Mouse (Mus musculus) small intestine, adult 2 months (tissue): ENCODE measurements around the gene Strn3. TPM values are rescaled to one million over a fixed set of nuclear protein-coding genes. Genes with fewer than 3 reads are reported as not detected.
A peak's percentile ranks its signal among the peaks of the same experiment; 100 is the strongest.

Experiments used
- H3K27ac ChIP-seq: fragments of 200-500 bp; 2 replicates; pipeline ENCODE4 v1.5.1; 2012; ENCODE audit warnings: low read depth, low read length, control low read depth, inconsistent platforms; ENCODE audit not compliant: insufficient read depth
- H3K27me3 ChIP-seq: fragments of 200-500 bp; 2 replicates; pipeline ENCODE4 v1.6.1; 2012; ENCODE audit warnings: mild to moderate bottlenecking, moderate library complexity, low read length, inconsistent platforms; ENCODE audit not compliant: control insufficient read depth, insufficient read depth
- H3K36me3 ChIP-seq: fragments of 200-500 bp; 2 replicates; pipeline ENCODE4 v1.6.1; 2012; ENCODE audit warnings: mild to moderate bottlenecking, low read length, control low read depth, inconsistent platforms; ENCODE audit not compliant: control insufficient read depth, insufficient read depth
- H3K4me1 ChIP-seq: fragments of 200-500 bp; 2 replicates; pipeline ENCODE4 v1.6.1; 2012; ENCODE audit warnings: low read length, inconsistent platforms, mixed read lengths; ENCODE audit not compliant: control insufficient read depth, insufficient read depth, insufficient read length
- H3K4me3 ChIP-seq: fragments of 200-500 bp; 2 replicates; pipeline ENCODE4 v1.5.1; 2012; ENCODE audit warnings: low read depth, mild to moderate bottlenecking, control low read depth, inconsistent platforms, low read length, moderate library complexity
- CTCF ChIP-seq: fragments of 200-500 bp; IDR thresholded peaks from 2 replicates; pipeline ENCODE4 v1.5.1; 2012; ENCODE audit warnings: low read depth, mild to moderate bottlenecking, control low read depth, inconsistent platforms, low read length, moderate library complexity, mixed read lengths; ENCODE audit not compliant: insufficient replicate concordance, insufficient read length; ENCODE audit errors: extremely low read depth
- POLR2A ChIP-seq: fragments of 200-500 bp; IDR thresholded peaks from 2 replicates; pipeline ENCODE4 v1.6.1; 2012; ENCODE audit warnings: low read depth, mild to moderate bottlenecking, control low read depth, inconsistent platforms, low read length, moderate library complexity
- WGBS: fragments of 180-500 bp; shearing (Covaris S2); methylation state at CpG from one replicate; pipeline ENCODE4 v1.1.7; 2018; 5-methylcytosine and 5-hydroxymethylcytosine counted together
- polyA plus RNA-seq: library from polyadenylated mRNA; depleted of rRNA; stranded (reverse); fragments of >200 nt; gene quantifications from 2 replicates; pipeline ENCODE4 v1.2.3, GENCODE M21; 2012; rRNA removed

Strn3 gene
- polyA plus RNA-seq: 5.0 and 9.6 TPM in 2 replicates

DNA sequence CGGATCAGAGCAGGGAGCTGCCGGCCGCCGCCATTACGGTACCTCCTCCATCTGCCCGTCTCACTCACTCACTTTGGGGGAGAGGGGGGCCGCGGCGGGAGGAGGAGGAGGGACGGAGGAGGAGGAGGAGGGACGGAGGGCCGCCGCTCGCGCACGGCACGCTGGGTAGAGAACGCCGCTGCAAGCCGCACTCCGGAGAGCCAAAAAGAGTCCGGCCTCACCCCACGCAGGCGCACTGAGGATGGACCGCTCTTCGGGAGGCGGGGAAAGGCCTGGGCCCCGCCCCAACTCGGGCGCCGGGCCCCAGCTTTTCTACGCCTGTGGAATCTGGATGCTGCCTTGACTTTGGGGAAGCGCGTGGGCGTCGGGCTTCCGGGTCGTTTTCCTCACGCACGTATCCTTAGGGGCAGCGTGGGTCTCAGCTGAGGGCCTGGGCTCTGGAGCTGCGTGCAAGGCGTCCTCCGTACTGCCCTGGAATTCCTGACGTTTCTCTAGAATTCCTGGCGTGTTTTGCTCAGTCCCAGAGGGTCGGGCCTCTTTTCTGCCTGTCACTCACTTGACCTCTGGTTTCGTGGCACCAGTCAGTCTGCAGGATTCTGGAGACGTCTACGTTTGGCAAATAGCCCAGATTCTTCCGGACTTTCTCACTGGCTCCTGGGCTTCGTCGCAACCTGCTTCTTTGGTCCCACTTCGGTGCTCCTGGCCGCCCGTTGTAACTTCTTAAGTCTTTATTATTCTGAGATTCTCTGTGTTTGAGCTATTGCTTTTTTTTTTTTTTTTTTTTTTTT is at the start of gene Strn3:
Gene Strn3 (minus strand): TSS at position 53 of the 788 bp plus-strand sequence.
- no peak for TF ChIP-seq CTCF
- TF ChIP-seq POLR2A: peak; percentile 64
- H3K4me3 ChIP-seq: peak within 1 kb of the TSS; percentile 83
- under 1% methylated on average over 56 of the region's 56 CpGs for WGBS
- H3K36me3 ChIP-seq: no peaks in the 10 kb centered on the region
- H3K27me3 ChIP-seq: no peaks in the 10 kb centered on the region
- peaks cover 8% of the 10 kb centered on the region; the same call in 1 of the 2 replicates for H3K4me1 ChIP-seq
- peak within 1 kb of the TSS; percentile 99 for H3K27ac ChIP-seq

DNA sequence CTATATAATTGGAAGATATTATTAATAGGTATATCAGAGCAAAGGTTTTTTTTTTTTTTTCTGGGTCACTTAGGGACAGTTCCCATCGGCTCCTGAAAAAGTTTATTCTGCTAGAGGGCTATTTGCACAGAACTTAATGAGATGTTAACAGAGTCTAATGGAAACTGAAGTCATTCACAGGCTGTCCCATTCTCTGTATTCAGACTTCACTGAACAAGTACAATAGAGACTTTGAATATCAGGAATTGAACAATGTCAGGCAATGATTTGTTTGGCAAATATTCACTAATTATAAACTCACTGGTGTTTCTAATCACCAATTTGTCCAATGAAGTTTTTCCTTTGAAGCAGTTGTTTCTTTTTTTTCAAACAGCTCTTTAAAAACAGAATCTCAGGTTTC is 45.1 kb upstream of the Strn3 start:
- TF ChIP-seq CTCF (no peak), POLR2A (no peak)
- Histone ChIP-seq H3K27me3 (no peaks in the 10 kb centered on the region), H3K27ac (no peak overlapping the region), H3K36me3 (peaks cover 5% of the 10 kb centered on the region; the same call in 1 of the 2 replicates), H3K4me3 (no peak overlapping the region), H3K4me1 (peaks cover 3% of the 10 kb centered on the region; the same call in 1 of the 2 replicates)
- WGBS: 48% methylated on average over 1 of the region's 1 CpGs

DNA sequence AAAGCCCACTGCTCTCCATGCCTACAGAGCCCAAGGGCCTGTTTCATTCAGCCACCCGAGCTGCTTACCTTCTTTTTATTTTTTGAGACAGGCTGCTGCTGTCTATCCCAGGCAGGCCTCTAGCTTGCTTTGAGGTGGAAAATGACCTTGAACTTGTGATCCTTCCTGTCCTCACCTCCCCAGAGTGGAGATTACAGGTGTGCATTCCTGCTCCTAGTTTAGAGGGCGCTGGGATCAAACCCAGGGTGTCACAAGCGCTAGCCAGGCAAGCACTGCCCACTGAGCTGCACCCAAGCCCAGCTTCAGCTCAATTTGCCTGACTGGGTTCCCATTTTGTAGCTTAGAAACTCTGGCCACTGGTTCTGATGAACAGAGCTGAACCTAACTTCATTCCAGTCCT is 44.7 kb upstream of the Strn3 start:
- Histone ChIP-seq H3K4me3 (no peak overlapping the region), H3K27ac (no peak overlapping the region), H3K27me3 (no peaks in the 10 kb centered on the region), H3K4me1 (peaks cover 3% of the 10 kb centered on the region; the same call in 1 of the 2 replicates), H3K36me3 (peaks cover 5% of the 10 kb centered on the region; the same call in 1 of the 2 replicates)
- 45% methylated on average over 3 of the region's 3 CpGs for WGBS
- no peak for TF ChIP-seq POLR2A

DNA sequence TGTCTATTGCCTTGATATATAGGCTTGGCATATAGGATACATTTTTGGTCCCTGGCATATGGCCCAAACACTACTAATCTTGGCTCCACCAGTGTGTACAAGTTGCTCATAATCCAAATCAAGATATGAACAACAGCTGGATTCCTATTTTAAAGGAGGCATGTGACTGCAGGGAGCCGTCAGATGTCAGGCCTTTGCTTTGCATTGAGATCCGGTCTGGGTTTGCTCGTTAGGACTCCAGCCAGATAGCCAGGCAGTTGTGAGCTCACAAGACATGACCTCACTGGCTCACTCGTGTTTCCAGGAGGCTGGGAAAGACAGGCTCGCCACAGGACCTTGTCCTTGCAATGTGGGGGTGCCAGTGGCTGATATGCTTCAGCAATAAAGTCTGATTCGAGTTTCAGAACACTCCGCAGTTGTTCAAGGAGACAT is 44.2 kb upstream of the Strn3 start:
- H3K36me3 ChIP-seq: peaks cover 2% of the 10 kb centered on the region; the same call in 1 of the 2 replicates
- peaks cover 3% of the 10 kb centered on the region; the same call in 1 of the 2 replicates for H3K4me1 ChIP-seq
- 17% methylated on average over 7 of the region's 7 CpGs for WGBS
- no peak overlapping the region for H3K4me3 ChIP-seq
- TF ChIP-seq POLR2A (no peak), CTCF (no peak)
- no peak overlapping the region for H3K27ac ChIP-seq
- H3K27me3 ChIP-seq: no peaks in the 10 kb centered on the region

DNA sequence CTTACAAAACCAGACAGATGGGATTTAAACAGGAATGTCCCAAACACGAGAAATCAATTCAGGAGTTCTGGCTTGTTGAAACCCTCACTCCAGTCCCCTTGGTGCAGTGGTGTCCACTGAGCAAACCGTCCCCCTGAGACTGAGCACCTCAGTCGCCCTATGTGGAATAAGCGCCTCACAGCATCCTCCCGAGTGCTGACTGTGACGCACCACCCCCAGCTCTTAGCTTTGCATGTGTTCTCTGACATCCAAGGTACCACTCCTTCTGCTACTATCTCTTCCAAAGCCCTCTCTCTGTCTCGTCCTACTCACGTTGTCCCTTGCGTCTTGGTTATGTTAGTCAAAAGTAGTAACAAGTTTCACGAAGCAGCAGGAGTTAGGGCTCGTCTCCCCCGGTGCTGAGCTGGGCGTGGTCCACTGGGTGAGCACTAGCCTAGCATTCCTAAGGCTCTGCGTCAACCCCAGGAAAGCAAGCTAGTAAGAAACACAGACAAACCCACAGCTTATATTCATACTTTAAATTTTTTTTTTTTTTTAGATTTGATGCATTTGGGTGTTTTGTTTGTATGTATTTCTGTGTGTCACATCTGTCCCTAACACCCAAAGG is 43.0 kb upstream of the Strn3 start:
- no peaks in the 10 kb centered on the region for H3K27me3 ChIP-seq
- H3K36me3 ChIP-seq: no peaks in the 10 kb centered on the region
- H3K4me3 ChIP-seq: peak overlapping the region; percentile 8; the same call in 1 of the 2 replicates
- WGBS: 65% methylated on average over 14 of the region's 14 CpGs
- H3K4me1 ChIP-seq: peaks cover 3% of the 10 kb centered on the region; the same call in 1 of the 2 replicates
- H3K27ac ChIP-seq: peak overlapping the region; percentile 23; the same call in 1 of the 2 replicates
- TF ChIP-seq POLR2A (no peak), CTCF (no peak)

DNA sequence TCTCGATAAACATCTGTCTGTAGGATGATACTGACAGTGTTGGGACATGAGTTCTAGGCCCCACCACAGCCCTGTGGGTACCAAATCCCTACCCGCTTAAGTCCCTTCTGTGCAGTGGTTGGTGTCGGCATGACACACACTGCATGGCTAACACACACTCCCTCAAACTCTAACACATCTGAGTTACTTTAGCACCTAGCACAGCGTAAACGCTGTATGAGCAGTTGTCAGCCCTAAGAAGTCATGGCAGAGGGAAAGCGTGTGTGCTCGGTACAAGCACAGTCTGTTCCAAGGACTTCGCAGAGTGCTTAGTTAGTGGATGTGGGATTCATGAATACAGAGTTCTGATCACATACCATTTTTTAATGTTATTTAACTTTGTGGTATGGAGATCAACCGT is 38.1 kb upstream of the Strn3 start:
- H3K27me3 ChIP-seq: no peaks in the 10 kb centered on the region
- H3K36me3 ChIP-seq: peaks cover 2% of the 10 kb centered on the region; the same call in 1 of the 2 replicates
- H3K4me3 ChIP-seq: no peak overlapping the region
- WGBS: 96% methylated on average over 9 of the region's 9 CpGs
- no peak overlapping the region for H3K27ac ChIP-seq
- TF ChIP-seq CTCF (no peak), POLR2A (no peak)
- H3K4me1 ChIP-seq: no peaks in the 10 kb centered on the region

DNA sequence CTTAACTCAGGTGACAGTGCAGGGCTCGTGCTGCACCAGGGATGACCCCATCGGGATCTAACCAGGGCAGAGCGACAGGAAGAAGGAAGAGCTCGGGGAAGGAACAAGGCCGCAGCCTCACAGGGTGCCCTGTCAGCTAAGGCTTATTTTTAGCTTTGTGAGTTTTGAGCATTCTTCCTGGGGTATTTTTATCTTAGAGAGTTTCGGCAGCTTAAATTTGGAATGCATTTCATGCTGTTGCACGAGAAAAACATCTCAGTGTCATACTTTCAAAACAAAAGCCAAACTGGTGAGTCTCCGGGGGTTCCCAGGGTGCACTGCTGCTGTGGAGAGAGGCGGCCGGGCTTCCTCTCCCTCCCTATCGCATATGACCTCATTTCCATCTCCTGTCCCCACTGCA is 37.4 kb upstream of the Strn3 start:
- peak overlapping the region; percentile 39 for H3K27ac ChIP-seq
- no peak for TF ChIP-seq CTCF
- TF ChIP-seq POLR2A: no peak
- 74% methylated on average over 11 of the region's 11 CpGs for WGBS
- H3K27me3 ChIP-seq: no peaks in the 10 kb centered on the region
- no peaks in the 10 kb centered on the region for H3K4me1 ChIP-seq
- H3K36me3 ChIP-seq: peaks cover 2% of the 10 kb centered on the region; the same call in 1 of the 2 replicates
- no peak overlapping the region for H3K4me3 ChIP-seq
